Mouse (Mus musculus) central nervous system, embryonic 14 days (tissue): Measurements from ENCODE around the gene Slamf8. TPM values are rescaled to one million over a fixed set of nuclear protein-coding genes. Genes with fewer than 3 reads are reported as not detected.

Source experiments
- polyA plus RNA-seq: library from polyadenylated mRNA; depleted of rRNA; stranded (reverse); fragments of >200 nt; gene quantifications from 2 replicates; pipeline ENCODE4 v1.2.3, GENCODE M21; 2012; rRNA removed

The Slamf8 gene
- polyA plus RNA-seq: 0.09 and 0.29 TPM in 2 replicates

DNA sequence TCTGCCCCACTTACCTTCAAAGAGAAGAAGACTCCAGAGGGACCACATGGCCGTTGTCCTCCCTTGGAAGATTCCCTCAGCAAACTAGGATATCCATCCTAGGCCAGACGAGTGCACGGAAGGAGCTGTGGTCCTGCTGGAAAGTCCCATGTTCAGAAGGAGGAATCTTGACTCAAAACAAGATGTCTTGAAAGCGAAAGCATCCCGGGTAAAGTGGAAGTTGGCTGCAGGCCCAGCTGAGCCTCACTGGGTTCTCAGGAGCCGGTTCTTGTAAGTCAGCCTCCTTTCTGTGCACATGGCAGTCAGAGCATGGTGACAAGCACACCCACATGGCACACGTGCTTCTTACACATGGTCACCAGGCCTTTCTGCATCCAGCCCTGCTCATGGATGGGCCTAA, at the start of gene Slamf8:
Gene Slamf8 (minus strand): TSS at position 184 of the 400 bp plus-strand sequence.

DNA sequence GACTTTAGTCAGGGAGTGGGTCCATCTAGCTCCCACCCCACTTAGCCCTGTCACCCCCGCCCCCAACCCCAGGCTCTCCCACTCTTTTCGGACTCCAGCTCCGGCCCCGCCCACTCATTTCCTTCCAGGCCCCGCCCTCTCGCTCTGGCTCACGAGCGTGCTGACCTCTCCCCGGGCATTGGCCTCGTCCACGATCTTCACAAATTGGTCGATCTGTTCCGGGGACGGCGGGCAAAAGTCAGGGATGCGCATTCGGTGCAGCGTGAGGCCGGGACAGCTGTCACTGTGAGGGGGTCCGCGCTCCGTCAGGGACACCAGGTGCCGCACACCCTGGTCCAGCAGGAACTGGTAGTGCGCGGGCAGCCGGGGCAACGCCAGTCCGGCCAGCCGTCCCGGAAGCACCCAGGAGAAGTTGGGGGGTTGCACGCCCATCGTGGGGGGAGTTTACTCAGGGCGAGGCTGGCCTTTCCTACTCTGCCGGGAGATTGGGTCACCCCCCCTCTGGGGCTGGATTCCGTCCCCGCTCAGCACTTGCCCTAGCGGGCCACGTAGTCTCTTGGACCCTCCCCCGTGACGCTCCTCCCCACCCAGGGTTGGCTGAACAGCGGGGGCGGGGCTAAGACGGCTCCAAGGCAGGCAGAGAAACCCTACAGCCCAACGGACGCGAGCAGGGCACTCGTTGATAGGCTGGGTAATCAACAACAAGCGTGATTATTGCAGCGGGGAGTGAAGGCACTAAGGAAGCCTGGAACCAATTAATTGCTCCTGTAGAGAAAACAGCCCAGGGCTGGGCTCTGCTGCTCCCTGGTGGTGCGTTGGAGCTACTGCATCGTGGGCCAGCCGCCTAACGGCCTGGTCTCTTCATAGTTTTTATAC, 42.3 kb upstream of the Slamf8 start, which contains the start of gene Dusp23:
Gene Dusp23 (minus strand): TSS at position 512 of the 876 bp plus-strand sequence.

GRCm38 (mm10) chr1:172602326-172602725, 12.0 kb upstream of the Slamf8 start, which contains the start of gene Fcrl6:
Fcrl6 (minus strand) TSS chr1:172602551.

DNA sequence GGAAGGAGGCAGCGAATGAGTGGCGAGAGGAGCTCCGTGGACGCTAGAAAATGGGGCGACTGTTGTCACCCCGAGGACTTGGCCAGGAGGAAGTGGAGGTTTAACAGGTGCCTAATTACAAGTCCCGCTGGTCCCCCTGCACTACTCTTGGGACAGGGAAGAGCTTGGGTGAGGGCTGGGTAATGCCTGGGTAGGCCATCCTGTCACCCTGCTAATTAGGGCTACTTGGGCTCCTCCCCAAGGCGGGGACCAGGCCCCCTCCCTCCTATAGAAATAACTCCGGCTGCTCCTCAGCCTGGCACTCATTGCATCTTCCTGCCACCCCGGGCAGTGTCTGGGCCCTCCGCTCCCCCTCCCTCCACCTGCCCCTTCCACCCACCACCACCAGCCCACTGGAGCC, 34.7 kb downstream of the Slamf8 start, which contains the start of gene Vsig8:
Gene Vsig8 (plus strand): TSS at position 301 of the 400 bp plus-strand sequence.

Other genes with a start within 250 kb of the Slamf8 start
- gene Kcnj10, start 249.4 kb downstream of the Slamf8 start, polyA plus RNA-seq: 3.7 and 4.3 TPM in 2 replicates
- gene Pigm, start 214.0 kb downstream of the Slamf8 start, polyA plus RNA-seq: 7.9 and 8.1 TPM in 2 replicates
- gene Slamf9, start 115.2 kb downstream of the Slamf8 start, polyA plus RNA-seq: 0.28 and 0.30 TPM in 2 replicates
- 120 and 129 TPM in 2 replicates for gene Igsf9, start 108.8 kb downstream of the Slamf8 start, polyA plus RNA-seq
- 48.1 and 64.7 TPM in 2 replicates for gene Tagln2, start 90.5 kb downstream of the Slamf8 start, polyA plus RNA-seq
- 2.4 and 2.7 TPM in 2 replicates for gene Cfap45, start 69.8 kb downstream of the Slamf8 start, polyA plus RNA-seq
- gene Vsig8, start 34.6 kb downstream of the Slamf8 start, polyA plus RNA-seq: 0.23 and 0.33 TPM in 2 replicates
- gene Fcrl6, start 12.0 kb upstream of the Slamf8 start, polyA plus RNA-seq: 0.10 and 0.15 TPM in 2 replicates
- gene Dusp23, start 42.4 kb upstream of the Slamf8 start, polyA plus RNA-seq: 8.6 and 10.5 TPM in 2 replicates
- 0.02 TPM in 1 of 2 replicates, not detected in the other for gene Crp, start 107.5 kb upstream of the Slamf8 start, polyA plus RNA-seq